Mouse (Mus musculus) midbrain, embryonic 16.5 days (tissue): ENCODE results near the gene Sh3d19. TPM values are rescaled to one million over a fixed set of nuclear protein-coding genes. Genes with fewer than 3 reads are reported as not detected.

Source experiments
- ATAC-seq: fragments of 200-750 bp; cut with Nextera tagmentation; 2 replicates; pipeline ENCODE4 v1.8.0; 2017; ENCODE audit warnings: moderate TSS enrichment
- H3K27ac ChIP-seq: fragments of 300-500 bp; sonication (generic); 2 replicates; pipeline ENCODE4 v1.5.1; 2014; ENCODE audit warnings: mild to moderate bottlenecking, low read length, mixed read lengths
- H3K27me3 ChIP-seq: fragments of 300-500 bp; sonication (generic); 2 replicates; pipeline ENCODE4 v1.6.1; 2014; ENCODE audit warnings: low read depth, low read length, mixed read lengths; ENCODE audit not compliant: control insufficient read depth, insufficient read depth
- H3K36me3 ChIP-seq: fragments of 300-500 bp; sonication (generic); 2 replicates; pipeline ENCODE4 v1.6.1; 2014; ENCODE audit warnings: mild to moderate bottlenecking, low read length, moderate library complexity, mixed read lengths; ENCODE audit not compliant: control insufficient read depth, insufficient read depth
- H3K4me1 ChIP-seq: fragments of 300-500 bp; sonication (generic); 2 replicates; pipeline ENCODE4 v1.6.1; 2014; ENCODE audit warnings: mild to moderate bottlenecking, low read length, mixed read lengths; ENCODE audit not compliant: control insufficient read depth, insufficient read depth
- H3K4me2 ChIP-seq: fragments of 300-500 bp; sonication (generic); 2 replicates; pipeline ENCODE4 v1.6.1; 2014; ENCODE audit warnings: mild to moderate bottlenecking, low read length, mixed read lengths
- H3K4me3 ChIP-seq: fragments of 300-500 bp; sonication (generic); 2 replicates; pipeline ENCODE4 v1.5.1; 2014; ENCODE audit warnings: low read depth, mild to moderate bottlenecking, low read length, moderate library complexity, mixed read lengths
- H3K9ac ChIP-seq: fragments of 300-500 bp; sonication (generic); 2 replicates; pipeline ENCODE4 v1.6.1; 2014; ENCODE audit warnings: low read depth, low read length, mixed read lengths
- H3K9me3 ChIP-seq: fragments of 300-500 bp; sonication (generic); replicated peaks from 2 replicates; pipeline ENCODE4 v1.6.1; 2014; ENCODE audit warnings: mild to moderate bottlenecking, low read length, mixed read lengths; ENCODE audit not compliant: control insufficient read depth, poor library complexity, severe bottlenecking
- WGBS: fragments of 180-500 bp; shearing (Covaris S2); extraction: QIAGEN DNeasy Blood & Tissue Kit; methylation state at CpG from one replicate; pipeline ENCODE4 v1.1.7; 2014; 5-methylcytosine and 5-hydroxymethylcytosine counted together
- polyA plus RNA-seq: library from polyadenylated mRNA; unstranded; fragments of >200 nt; fragmentation: Nextera tagmentation; extraction: Ambion mirVana; gene quantifications from 2 replicates; pipeline ENCODE4 v1.2.1, GENCODE M21; 2015

The Sh3d19 gene
- polyA plus RNA-seq, 1 experiment from 2014 or later, result 15.6 TPM

DNA sequence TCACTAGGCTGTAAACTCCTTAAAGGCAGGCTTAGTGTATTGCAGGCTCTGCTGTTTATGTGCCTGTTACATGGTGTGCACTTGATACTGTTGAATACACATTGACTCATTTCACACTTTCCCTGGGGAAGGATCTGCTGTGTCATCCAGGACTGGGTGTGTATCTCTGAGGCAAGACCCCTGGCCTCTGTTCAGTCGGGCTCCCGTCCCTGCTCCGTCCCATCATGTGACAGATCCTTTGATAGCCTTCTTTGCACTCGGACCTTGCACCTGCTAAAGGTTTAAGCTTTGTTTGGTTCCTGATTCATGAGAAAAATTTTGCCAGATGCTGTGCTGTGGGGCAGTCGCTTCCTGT lies 20.9 kb downstream of the Sh3d19 start:
- no peaks in the 10 kb centered on the region for H3K4me1 ChIP-seq
- no peaks in the 10 kb centered on the region for H3K9me3 ChIP-seq
- H3K27ac ChIP-seq, result no peak overlapping the region
- no peak overlapping the region for H3K4me2 ChIP-seq
- no peaks in the 10 kb centered on the region for H3K36me3 ChIP-seq
- no peak for ATAC-seq
- H3K9ac ChIP-seq, result no peak overlapping the region
- H3K4me3 ChIP-seq, result no peak overlapping the region
- 68% methylated on average over 5 of the region's 5 CpGs for WGBS
- no peaks in the 10 kb centered on the region for H3K27me3 ChIP-seq

DNA sequence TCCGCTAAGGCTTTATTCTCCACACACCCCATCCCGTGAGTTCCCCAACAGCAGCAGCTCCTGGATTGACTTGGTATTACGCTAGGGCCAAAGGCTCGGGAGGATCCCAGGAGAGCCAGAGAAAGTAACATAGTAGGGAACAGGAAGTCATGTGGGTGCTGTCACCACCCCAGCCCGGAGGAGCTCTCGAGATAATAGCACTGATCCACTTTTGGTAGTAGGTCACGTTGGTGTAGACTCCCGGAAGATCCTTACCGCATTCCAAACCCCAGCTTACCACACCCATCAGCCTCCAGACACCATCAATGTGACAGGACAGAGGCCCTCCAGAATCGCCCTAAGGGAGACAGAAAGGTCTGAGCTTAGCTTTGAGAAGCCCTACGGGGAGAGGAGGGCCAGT lies 22.8 kb downstream of the Sh3d19 start:
- Histone ChIP-seq H3K4me3 (no peak overlapping the region), H3K27me3 (no peaks in the 10 kb centered on the region), H3K9me3 (no peaks in the 10 kb centered on the region), H3K36me3 (no peaks in the 10 kb centered on the region), H3K4me2 (no peak overlapping the region), H3K27ac (no peak overlapping the region), H3K9ac (no peak overlapping the region), H3K4me1 (no peaks in the 10 kb centered on the region)
- 82% methylated on average over 11 of the region's 11 CpGs for WGBS
- ATAC-seq, result no peak

DNA sequence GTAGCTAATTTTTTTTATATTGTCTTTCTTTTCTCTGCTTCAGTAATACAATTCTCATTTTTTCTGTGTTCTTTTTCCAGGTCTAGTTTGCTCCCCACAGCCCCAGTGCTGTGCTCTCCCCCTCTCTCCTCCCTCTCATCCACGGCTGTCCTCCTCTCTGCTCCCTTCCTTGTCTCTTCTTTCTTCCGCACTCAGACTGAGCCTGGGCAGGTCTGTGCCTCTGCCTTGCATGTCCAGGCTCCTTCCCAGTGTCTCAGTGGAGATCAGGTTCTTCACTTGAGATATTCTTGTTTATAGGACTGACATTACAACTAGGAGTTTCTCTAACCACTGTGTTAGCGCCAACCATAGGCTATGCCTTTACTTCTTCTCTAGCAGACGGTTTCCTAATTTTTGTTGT lies 23.7 kb downstream of the Sh3d19 start:
- H3K9ac ChIP-seq, result no peak overlapping the region
- no peaks in the 10 kb centered on the region for H3K36me3 ChIP-seq
- 84% methylated on average over 4 of the region's 4 CpGs for WGBS
- H3K9me3 ChIP-seq, result no peaks in the 10 kb centered on the region
- no peaks in the 10 kb centered on the region for H3K4me1 ChIP-seq
- H3K4me3 ChIP-seq, result no peak overlapping the region
- ATAC-seq, result no peak
- no peaks in the 10 kb centered on the region for H3K27me3 ChIP-seq
- H3K4me2 ChIP-seq, result no peak overlapping the region
- H3K27ac ChIP-seq, result no peak overlapping the region

DNA sequence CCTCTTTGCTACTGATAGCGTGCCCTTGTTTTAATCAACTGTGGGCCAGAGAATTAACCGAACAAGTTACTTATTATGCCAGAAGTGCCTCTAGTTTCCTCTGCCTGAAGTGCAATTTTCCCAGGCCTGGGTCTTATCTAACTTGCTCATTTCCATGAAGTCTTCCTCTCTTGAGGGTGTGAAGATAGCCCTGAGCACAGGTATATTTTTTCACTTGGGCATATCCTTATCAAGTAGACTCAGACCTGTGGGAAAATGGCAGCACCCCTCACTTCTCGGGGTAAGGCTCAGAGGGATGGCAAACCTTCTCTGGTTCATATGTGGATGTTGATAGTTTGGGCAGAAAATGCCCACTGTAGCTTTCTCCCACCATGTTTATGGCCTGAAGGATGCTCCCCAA lies 30.4 kb downstream of the Sh3d19 start:
- no peaks in the 10 kb centered on the region for H3K4me1 ChIP-seq
- no peaks in the 10 kb centered on the region for H3K9me3 ChIP-seq
- H3K9ac ChIP-seq, result no peak overlapping the region
- no peak for ATAC-seq
- no peak overlapping the region for H3K27ac ChIP-seq
- WGBS, result 96% methylated on average over 3 of the region's 3 CpGs
- H3K36me3 ChIP-seq, result no peaks in the 10 kb centered on the region
- H3K27me3 ChIP-seq, result no peaks in the 10 kb centered on the region
- H3K4me2 ChIP-seq, result no peak overlapping the region
- no peak overlapping the region for H3K4me3 ChIP-seq

DNA sequence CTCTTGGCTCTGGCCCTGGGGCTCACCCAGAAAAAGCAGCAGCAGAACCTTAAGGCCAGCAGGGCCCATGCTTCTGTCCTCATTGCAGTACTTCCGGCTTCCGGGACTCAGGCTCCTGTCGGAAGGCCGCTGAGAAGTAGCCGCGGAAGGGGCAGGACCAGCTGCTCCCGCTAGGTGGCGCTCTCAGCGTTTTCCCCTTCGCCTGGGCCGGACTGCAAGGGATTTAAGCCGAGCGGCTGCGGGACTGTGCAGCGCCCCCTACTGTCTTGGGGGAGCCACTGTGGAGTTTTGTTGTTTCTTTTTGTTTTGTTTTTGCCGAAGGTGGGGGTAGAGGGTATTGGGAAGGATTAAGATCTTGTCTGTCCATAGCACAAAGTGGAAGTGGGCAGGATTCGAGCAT lies 31.5 kb downstream of the Sh3d19 start, which contains the start of gene Prss48:
TSS of gene Prss48 (minus strand) at position 69 of the 400 bp plus-strand sequence.
- H3K4me3 ChIP-seq, result no peak within 1 kb of the TSS
- no peak within 1 kb of the TSS for H3K4me2 ChIP-seq
- no peaks in the 10 kb centered on the region for H3K36me3 ChIP-seq
- H3K27ac ChIP-seq, result no peak within 1 kb of the TSS
- H3K9ac ChIP-seq, result no peak within 1 kb of the TSS
- H3K9me3 ChIP-seq, result no peaks in the 10 kb centered on the region
- no peaks in the 10 kb centered on the region for H3K27me3 ChIP-seq
- WGBS, result 81% methylated on average over 17 of the region's 17 CpGs
- no peaks in the 10 kb centered on the region for H3K4me1 ChIP-seq
- ATAC-seq, result no peak

DNA sequence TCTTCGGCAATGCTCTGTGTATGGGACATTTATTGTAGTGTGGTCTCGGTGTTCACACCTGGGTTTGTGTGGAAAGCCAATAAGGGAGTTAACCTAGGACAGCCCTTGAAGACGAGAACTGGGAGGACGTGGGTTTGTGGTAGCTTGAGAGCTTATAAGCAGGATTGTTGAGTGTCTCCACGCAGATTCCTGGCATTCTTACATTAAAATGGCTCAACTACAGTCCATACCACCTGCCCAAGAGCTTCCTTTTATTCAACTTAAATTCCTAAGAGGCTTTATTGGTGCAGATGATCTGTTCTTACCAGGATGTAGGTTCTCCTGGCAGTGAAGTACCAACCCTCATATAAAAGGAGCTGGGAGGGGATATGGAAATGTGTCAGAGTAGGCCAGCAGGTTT lies 32.0 kb downstream of the Sh3d19 start:
- H3K4me2 ChIP-seq, result no peak overlapping the region
- H3K27me3 ChIP-seq, result no peaks in the 10 kb centered on the region
- no peak overlapping the region for H3K4me3 ChIP-seq
- H3K9me3 ChIP-seq, result no peaks in the 10 kb centered on the region
- H3K36me3 ChIP-seq, result no peaks in the 10 kb centered on the region
- H3K27ac ChIP-seq, result no peak overlapping the region
- H3K4me1 ChIP-seq, result no peaks in the 10 kb centered on the region
- H3K9ac ChIP-seq, result no peak overlapping the region
- ATAC-seq, result no peak
- WGBS, result 86% methylated on average over 5 of the region's 5 CpGs

DNA sequence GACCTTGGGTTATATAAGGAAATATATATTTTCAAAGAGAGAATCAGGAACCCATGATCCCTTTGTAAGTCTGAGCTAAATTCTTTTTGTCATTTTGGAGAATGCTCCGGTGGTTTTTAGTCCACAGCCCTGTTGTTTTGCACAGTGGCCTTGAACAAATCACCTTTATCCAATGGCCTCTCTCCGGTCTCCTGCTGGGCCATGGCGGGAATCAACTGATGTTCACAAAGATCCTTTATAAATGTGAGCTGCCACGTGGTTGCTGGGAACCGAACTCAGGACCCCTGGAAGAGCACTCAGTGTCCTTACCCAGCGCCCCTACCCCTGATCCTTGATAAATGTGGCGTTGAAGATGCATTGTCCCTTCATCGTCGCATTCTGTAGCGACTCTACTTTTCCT lies 33.8 kb downstream of the Sh3d19 start:
- no peak overlapping the region for H3K9ac ChIP-seq
- 91% methylated on average over 10 of the region's 10 CpGs for WGBS
- ATAC-seq, result no peak
- no peak overlapping the region for H3K4me2 ChIP-seq
- H3K4me1 ChIP-seq, result no peaks in the 10 kb centered on the region
- no peaks in the 10 kb centered on the region for H3K27me3 ChIP-seq
- H3K27ac ChIP-seq, result no peak overlapping the region
- no peak overlapping the region for H3K4me3 ChIP-seq
- no peaks in the 10 kb centered on the region for H3K9me3 ChIP-seq
- H3K36me3 ChIP-seq, result no peaks in the 10 kb centered on the region

DNA sequence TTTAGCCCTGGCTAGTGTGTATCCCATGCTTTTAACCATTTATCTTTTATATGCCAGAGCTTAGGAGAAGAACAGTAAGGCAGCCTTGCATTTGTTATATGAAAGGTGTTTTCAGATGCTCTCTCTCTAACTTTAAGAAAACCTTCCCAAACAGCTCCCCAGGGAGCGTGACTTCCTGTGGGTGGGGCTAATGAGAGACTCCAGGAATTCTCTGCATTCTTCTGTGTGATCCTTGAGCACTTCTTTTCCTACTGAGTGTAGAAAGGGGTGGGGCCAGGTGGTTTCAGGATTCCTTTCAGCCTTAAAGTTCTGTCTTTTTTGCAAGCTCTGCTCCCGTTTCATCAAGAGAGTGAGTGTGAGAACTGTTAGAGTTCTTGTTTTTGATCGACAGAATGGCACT lies 39.7 kb downstream of the Sh3d19 start:
- no peak overlapping the region for H3K4me2 ChIP-seq
- 74% methylated on average over 3 of the region's 3 CpGs for WGBS
- H3K27ac ChIP-seq, result no peak overlapping the region
- H3K9me3 ChIP-seq, result no peaks in the 10 kb centered on the region
- no peak overlapping the region for H3K9ac ChIP-seq
- ATAC-seq, result no peak
- H3K27me3 ChIP-seq, result no peaks in the 10 kb centered on the region
- H3K36me3 ChIP-seq, result no peaks in the 10 kb centered on the region
- no peak overlapping the region for H3K4me3 ChIP-seq
- H3K4me1 ChIP-seq, result no peaks in the 10 kb centered on the region

DNA sequence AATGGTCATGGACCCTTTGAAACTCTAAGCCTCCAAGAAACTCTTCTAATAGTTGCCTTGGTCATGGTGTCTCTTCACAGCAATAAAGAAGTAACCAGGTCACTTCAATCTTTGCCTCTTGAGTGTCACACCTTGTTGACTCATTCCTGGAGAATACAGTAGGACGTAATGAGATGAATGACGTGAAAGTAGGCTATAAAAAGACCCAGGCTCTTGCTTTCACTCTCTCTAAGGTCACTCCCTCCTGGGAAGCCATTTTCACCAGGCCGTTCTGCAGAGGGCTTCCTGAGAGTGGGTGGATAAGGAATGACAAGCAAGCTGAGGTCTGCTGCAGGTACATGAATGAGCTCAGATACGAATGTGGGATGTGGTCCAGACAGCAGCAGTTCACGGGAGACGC lies 40.5 kb downstream of the Sh3d19 start:
- H3K4me3 ChIP-seq, result no peak overlapping the region
- ATAC-seq, result no peak
- no peak overlapping the region for H3K9ac ChIP-seq
- no peaks in the 10 kb centered on the region for H3K9me3 ChIP-seq
- H3K4me2 ChIP-seq, result no peak overlapping the region
- H3K36me3 ChIP-seq, result no peaks in the 10 kb centered on the region
- H3K27me3 ChIP-seq, result no peaks in the 10 kb centered on the region
- no peaks in the 10 kb centered on the region for H3K4me1 ChIP-seq
- 93% methylated on average over 6 of the region's 6 CpGs for WGBS
- H3K27ac ChIP-seq, result no peak overlapping the region

DNA sequence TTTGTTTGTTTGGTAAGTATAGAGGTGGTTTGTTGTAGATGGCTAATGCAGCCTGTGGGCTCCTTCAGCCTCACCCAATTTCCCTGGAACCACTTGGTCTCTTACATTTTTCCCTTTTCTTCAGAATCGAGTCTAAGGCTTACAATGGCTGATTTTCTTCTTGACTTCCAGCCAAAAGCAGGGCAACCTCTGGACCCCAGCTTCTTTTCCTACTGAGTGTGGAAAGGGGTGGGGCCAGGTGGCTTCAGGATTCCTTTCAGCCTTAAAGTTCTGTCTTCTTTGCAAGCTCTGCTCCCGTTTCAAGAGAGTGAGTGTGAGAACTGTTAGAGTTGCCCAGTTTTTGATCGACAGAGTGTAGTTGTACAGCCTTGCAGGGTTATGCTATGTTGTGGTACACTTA lies 40.9 kb downstream of the Sh3d19 start:
- no peak for ATAC-seq
- whole genome bisulfite sequencing, result 81% methylated on average over 3 of the region's 3 CpGs

More for the DNA sequence above, 40.9 kb downstream of the Sh3d19 start:
- Histone ChIP-seq H3K4me3 (no peak overlapping the region), H3K4me1 (no peaks in the 10 kb centered on the region), H3K9ac (no peak overlapping the region), H3K36me3 (no peaks in the 10 kb centered on the region), H3K4me2 (no peak overlapping the region), H3K27me3 (no peaks in the 10 kb centered on the region), H3K27ac (no peak overlapping the region), H3K9me3 (no peaks in the 10 kb centered on the region)
